23 mouse cellular contexts compared by ENCODE assay signal in the genomic region with DNA sequence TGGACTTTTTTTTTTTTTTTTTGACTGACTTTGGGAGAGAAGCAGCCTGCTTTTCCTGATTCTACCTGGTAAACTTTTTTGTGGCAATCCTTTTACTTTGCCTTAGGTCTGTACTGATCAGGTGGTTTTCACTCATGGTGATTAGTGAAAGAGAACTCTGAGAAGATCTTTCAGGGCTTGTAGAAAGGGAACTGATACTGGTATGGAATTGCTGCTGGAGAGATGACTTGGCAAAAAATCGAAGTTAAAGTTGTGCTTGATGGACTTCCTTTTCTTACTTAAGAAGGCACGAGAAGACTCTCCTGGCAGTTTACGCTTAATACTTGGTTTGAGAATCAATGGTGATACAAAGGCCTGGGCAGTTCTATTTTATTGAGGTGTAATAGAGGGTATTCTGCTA. TPM values are rescaled to one million over a fixed set of nuclear protein-coding genes. Genes with fewer than 3 reads are reported as not detected.
"Had no signal": no experiment of that assay in that cellular context is flagged by ENCODE, and none has a peak within 500 bp of the region (broad histone marks: within the 10 kb centered on the region; RNA-seq: fewer than 3 reads in every experiment).

No protein-coding gene starts in this region.

- H3K27me3 ChIP-seq: lung, embryonic 15.5 days; megakaryocyte, embryonic 14.5 days; midbrain, embryonic 13.5 days; midbrain, embryonic 15.5 days; neural tube, embryonic 12.5 days; stomach, embryonic 15.5 days had no signal

- H3K9ac ChIP-seq: liver, postnatal 0 days; lung, embryonic 15.5 days; midbrain, embryonic 13.5 days; midbrain, embryonic 15.5 days; neural tube, embryonic 12.5 days; stomach, embryonic 15.5 days had no signal

- H3K36me3 ChIP-seq: lung, embryonic 15.5 days; midbrain, embryonic 13.5 days; midbrain, embryonic 15.5 days; neural tube, embryonic 12.5 days; stomach, embryonic 15.5 days had no signal

- H3K9me3 ChIP-seq: lung, embryonic 15.5 days; midbrain, embryonic 13.5 days; midbrain, embryonic 15.5 days; neural tube, embryonic 12.5 days; stomach, embryonic 15.5 days had no signal

- ATAC-seq: liver, postnatal 0 days; lung, postnatal 0 days; midbrain, embryonic 13.5 days; midbrain, embryonic 15.5 days had no signal

- H3K4me3 ChIP-seq: lung, embryonic 15.5 days; megakaryocyte, embryonic 14.5 days; midbrain, embryonic 13.5 days; midbrain, embryonic 15.5 days; neural tube, embryonic 12.5 days; stomach, embryonic 15.5 days had no signal

- H3K4me1 ChIP-seq: lung, embryonic 15.5 days; megakaryocyte, embryonic 14.5 days; midbrain, embryonic 13.5 days; midbrain, embryonic 15.5 days; neural tube, embryonic 12.5 days; stomach, embryonic 15.5 days had no signal

- DNase-seq: liver, postnatal 0 days; lung, adult 2 months; lung, postnatal 14 days; right cerebral cortex, postnatal 14 days; thymus, adult 2 months; thymus, postnatal 25 days; thymus, postnatal 4 days had no signal

- H3K4me2 ChIP-seq: lung, embryonic 15.5 days; midbrain, embryonic 11.5 days; midbrain, embryonic 13.5 days; midbrain, embryonic 15.5 days; neural tube, embryonic 12.5 days; stomach, embryonic 15.5 days had no signal

- H3K27ac ChIP-seq: lung, embryonic 15.5 days; macrophage; midbrain, embryonic 13.5 days; midbrain, embryonic 15.5 days; neural tube, embryonic 12.5 days; stomach, embryonic 15.5 days had no signal

RNA-seq across cellular contexts. Expression of a gene that starts 34.2 kb away (rescaled TPM):
- total RNA-seq: megakaryocyte progenitor cell, adult 5-6 weeks; midbrain, postnatal 0 days; monocyte, adult 5-6 weeks; neutrophil, adult 5-6 weeks had no signal
- polyA plus RNA-seq: lung, embryonic 15.5 days; lung, postnatal 0 days; macrophage; midbrain, embryonic 11.5 days; midbrain, embryonic 13.5 days; midbrain, embryonic 15.5 days; midbrain, postnatal 0 days; neural tube, embryonic 12.5 days; neural tube, embryonic 14.5 days; spleen, adult 2 months; testis, adult 2 months; thymus, adult 2 months had no signal

RNA-seq across cellular contexts. Expression of a gene that starts 40.2 kb away (rescaled TPM):
- total RNA-seq: megakaryocyte progenitor cell, adult 5-6 weeks; midbrain, postnatal 0 days; monocyte, adult 5-6 weeks; neutrophil, adult 5-6 weeks had no signal
- polyA plus RNA-seq: lung, adult 2 months; lung, embryonic 15.5 days; lung, postnatal 0 days; macrophage; midbrain, embryonic 11.5 days; midbrain, embryonic 13.5 days; midbrain, embryonic 15.5 days; midbrain, postnatal 0 days; neural tube, embryonic 12.5 days; neural tube, embryonic 14.5 days; spleen, adult 2 months; testis, adult 2 months; thymus, adult 2 months had no signal

RNA-seq across cellular contexts. Expression of a gene that starts 53.8 kb away (rescaled TPM):
- total RNA-seq: megakaryocyte progenitor cell, adult 5-6 weeks; midbrain, postnatal 0 days; monocyte, adult 5-6 weeks; neutrophil, adult 5-6 weeks had no signal
- polyA plus RNA-seq: lung, postnatal 0 days; macrophage; midbrain, embryonic 11.5 days; midbrain, embryonic 13.5 days; midbrain, embryonic 15.5 days; midbrain, postnatal 0 days; neural tube, embryonic 12.5 days; neural tube, embryonic 14.5 days had no signal
